In genomic region chr13:118193951-118194696, GRCm38 (mm10) we compare ENCODE assay signal across 16 mouse cellular contexts.
"Had no signal": no experiment of that assay in that cellular context is flagged by ENCODE, and none has a peak within 500 bp of the region (broad histone marks: within the 10 kb centered on the region; RNA-seq: fewer than 3 reads in every experiment).

No protein-coding gene starts in this region.

- ATAC-seq: liver, postnatal 0 days; lung, postnatal 0 days; midbrain, embryonic 13.5 days; midbrain, embryonic 15.5 days had no signal

- H3K4me3 ChIP-seq: lung, embryonic 15.5 days; megakaryocyte, embryonic 14.5 days; midbrain, embryonic 13.5 days; midbrain, embryonic 15.5 days; neural tube, embryonic 12.5 days had no signal

- DNase-seq: liver, postnatal 0 days; lung, adult 2 months; lung, postnatal 14 days; lung, postnatal 36 days; right cerebral cortex, postnatal 14 days; thymus, adult 18-20 months; thymus, postnatal 14 days; thymus, postnatal 36 days had no signal

- H3K27ac ChIP-seq: lung, embryonic 15.5 days; macrophage; midbrain, embryonic 13.5 days; midbrain, embryonic 15.5 days; neural tube, embryonic 12.5 days had no signal

- H3K9me3 ChIP-seq: lung, embryonic 15.5 days; megakaryocyte, embryonic 14.5 days; midbrain, embryonic 13.5 days; midbrain, embryonic 15.5 days; neural tube, embryonic 12.5 days had no signal

- H3K27me3 ChIP-seq: lung, embryonic 15.5 days; megakaryocyte, embryonic 14.5 days; midbrain, embryonic 13.5 days; midbrain, embryonic 15.5 days; neural tube, embryonic 12.5 days had no signal

- H3K4me2 ChIP-seq: lung, embryonic 15.5 days; midbrain, embryonic 11.5 days; midbrain, embryonic 13.5 days; midbrain, embryonic 15.5 days; neural tube, embryonic 12.5 days had no signal

- H3K4me1 ChIP-seq: lung, embryonic 15.5 days; megakaryocyte, embryonic 14.5 days; midbrain, embryonic 13.5 days; midbrain, embryonic 15.5 days; neural tube, embryonic 12.5 days had no signal

- H3K9ac ChIP-seq: liver, postnatal 0 days; lung, embryonic 15.5 days; midbrain, embryonic 13.5 days; midbrain, embryonic 15.5 days; neural tube, embryonic 12.5 days had no signal

- H3K36me3 ChIP-seq: lung, embryonic 15.5 days; midbrain, embryonic 13.5 days; midbrain, embryonic 15.5 days; neural tube, embryonic 12.5 days had no signal
